Mouse (Mus musculus) E14TG2a.4 (cell line): ENCODE data around the gene Ralgapa1.

ENCODE experiments used
- CTCF ChIP-seq: conservative IDR thresholded peaks from 2 replicates; pipeline ENCODE4 v1.5.1; 2014; ENCODE audit warnings: low read length
- NANOG ChIP-seq: IDR thresholded peaks from 2 replicates; pipeline ENCODE4 v1.6.1; 2014; ENCODE audit warnings: borderline replicate concordance, low read length, mixed read lengths

GRCm38 (mm10) chr12:55825537-55825936 lies 4.6 kb upstream of the Ralgapa1 start:
- peak; percentile 71 for TF ChIP-seq CTCF
- no peak for TF ChIP-seq NANOG
